34 mouse cellular contexts compared by ENCODE assay signal in genomic region chr6:122672746-122673145, GRCm38 (mm10). TPM values are rescaled to one million over a fixed set of nuclear protein-coding genes. Genes with fewer than 3 reads are reported as not detected.
A peak's percentile ranks its signal among the peaks of the same experiment; 100 is the strongest.
DNase-seq lines count a peak whose midpoint lies in the region; ATAC-seq and TF ChIP-seq lines count a peak whose summit lies in the region.
"Had no signal": no experiment of that assay in that cellular context is flagged by ENCODE, and none has a peak within 500 bp of the region (broad histone marks: within the 10 kb centered on the region; RNA-seq: fewer than 3 reads in every experiment).

No protein-coding gene starts in this region.

- no peak for TF ChIP-seq CTCF in lung, adult 2 months (IDR thresholded peaks at IDR 0.05; ENCODE audit: insufficient read depth, low read length)
- no peak for TF ChIP-seq CTCF in MEL (IDR thresholded peaks at IDR 0.05 in 2 of 3, conservative IDR thresholded peaks at IDR 0.05 in 1 of 3; ENCODE audit: control insufficient read depth in 1 of 3, insufficient read depth in 1 of 3, low read depth in 2 of 3, low read length in 3 of 3, poor library complexity in 1 of 3, severe bottlenecking in 1 of 3)
- TF ChIP-seq CTCF in stomach, postnatal 0 days (IDR thresholded peaks at IDR 0.05; ENCODE audit: low read depth), result no peak

- peaks cover 2% of the 10 kb centered on the region; the same call in 1 of the 2 replicates for H3K4me1 ChIP-seq in lung, embryonic 16.5 days (replicated peaks; ENCODE audit: control insufficient read depth, insufficient read depth, low read length)
- no peaks in the 10 kb centered on the region for H3K4me1 ChIP-seq in lung, adult 2 months (ENCODE audit: control insufficient read depth, insufficient read depth, low read length)
- H3K4me1 ChIP-seq in MEL (ENCODE audit: control insufficient read depth in 1 of 2, insufficient read depth in 2 of 2, low read length in 2 of 2), result no peaks in the 10 kb centered on the region
- no peaks in the 10 kb centered on the region for H3K4me1 ChIP-seq in stomach, postnatal 0 days (replicated peaks; ENCODE audit: control insufficient read depth, insufficient read depth)
- H3K4me1 ChIP-seq: embryonic facial prominence, embryonic 13.5 days had no signal

- TF ChIP-seq RAD21 in MEL (IDR thresholded peaks at IDR 0.05; ENCODE audit: low read depth, low read length), result no peak

- H3K9me3 ChIP-seq in lung, embryonic 16.5 days (ENCODE audit: control insufficient read depth, low read length), result no peaks in the 10 kb centered on the region
- H3K9me3 ChIP-seq in MEL (replicated peaks; ENCODE audit: insufficient read depth, low read length), result no peaks in the 10 kb centered on the region
- H3K9me3 ChIP-seq in stomach, postnatal 0 days (ENCODE audit: control insufficient read depth, low read length), result no peaks in the 10 kb centered on the region
- H3K9me3 ChIP-seq: embryonic facial prominence, embryonic 10.5 days; embryonic facial prominence, embryonic 13.5 days; forebrain, embryonic 12.5 days; forebrain, embryonic 15.5 days; G1E; hindbrain, embryonic 13.5 days had no signal

- WGBS in lung, embryonic 16.5 days, result 29% methylated on average over 8 of the region's 8 CpGs
- WGBS in lung, adult 2 months, result 42% methylated on average over 8 of the region's 8 CpGs
- 38% methylated on average over 8 of the region's 8 CpGs for WGBS in stomach, postnatal 0 days

- no peak overlapping the region for H3K9ac ChIP-seq in lung, embryonic 16.5 days (ENCODE audit: low read length)
- no peak overlapping the region for H3K9ac ChIP-seq in MEL (ENCODE audit: control insufficient read depth, low read depth, low read length, poor library complexity, severe bottlenecking)
- no peak overlapping the region for H3K9ac ChIP-seq in stomach, postnatal 0 days (ENCODE audit: low read length)
- H3K9ac ChIP-seq: embryonic facial prominence, embryonic 13.5 days; forebrain, embryonic 12.5 days; forebrain, embryonic 15.5 days; hindbrain, embryonic 13.5 days had no signal

- peak overlapping the region; percentile 66; the same call in 1 of the 2 replicates for H3K27ac ChIP-seq in lung, embryonic 16.5 days (ENCODE audit: low read length)
- no peak overlapping the region for H3K27ac ChIP-seq in MEL (ENCODE audit: control insufficient read depth, low read depth, low read length)
- no peak overlapping the region for H3K27ac ChIP-seq in stomach, postnatal 0 days (replicated peaks)
- H3K27ac ChIP-seq: embryonic facial prominence, embryonic 10.5 days; embryonic facial prominence, embryonic 13.5 days; forebrain, embryonic 12.5 days; forebrain, embryonic 15.5 days; hindbrain, embryonic 13.5 days had no signal

- no peak for DNase-seq in lung, adult 2 months
- peak; percentile 31 for DNase-seq in MEL (ENCODE audit: low read depth, low spot score)
- DNase-seq in retina, embryonic 14.5 days (ENCODE audit: low spot score), result peak; percentile 53
- DNase-seq in stomach, postnatal 0 days (ENCODE audit: low spot score), result peak; percentile 41
- no peak for DNase-seq in layer of hippocampus, adult 18-20 months (ENCODE audit: low spot score in 2 of 2)
- DNase-seq in left cerebral cortex, adult 11 months (ENCODE audit: low spot score), result no peak
- DNase-seq: adrenal gland, adult 8-10 months; adrenal gland, postnatal 25 days; B cell, adult 2 months; cerebellum, adult 11-12 months; cerebellum, adult 8-10 months; cerebellum, postnatal 10 days; cerebellum, postnatal 36 days; embryo, embryonic 11 days; gastrocnemius, postnatal 25 days had no signal

- H3K4me2 ChIP-seq in lung, embryonic 16.5 days (ENCODE audit: low read depth, low read length), result no peak overlapping the region
- H3K4me2 ChIP-seq in stomach, postnatal 0 days (replicated peaks; ENCODE audit: low read depth), result no peak overlapping the region
- H3K4me2 ChIP-seq: embryonic facial prominence, embryonic 13.5 days; forebrain, embryonic 12.5 days; forebrain, embryonic 15.5 days; heart, embryonic 11.5 days; hindbrain, embryonic 13.5 days had no signal

- no peak for TF ChIP-seq EP300 in MEL (IDR thresholded peaks at IDR 0.05; ENCODE audit: low read depth in 1 of 2, low read length in 2 of 2)
- TF ChIP-seq EP300 in stomach, postnatal 0 days (optimal IDR thresholded peaks at IDR 0.05), result no peak

- no peak overlapping the region for H3K4me3 ChIP-seq in lung, embryonic 16.5 days (ENCODE audit: low read length)
- H3K4me3 ChIP-seq in lung, adult 2 months (replicated peaks; ENCODE audit: extremely low read depth, low read depth, low read length), result no peak overlapping the region
- no peak overlapping the region for H3K4me3 ChIP-seq in MEL (ENCODE audit: control insufficient read depth in 1 of 2, insufficient read depth in 1 of 2, low read depth in 2 of 2, low read length in 2 of 2)
- H3K4me3 ChIP-seq in stomach, postnatal 0 days (ENCODE audit: low read depth, low read length), result no peak overlapping the region
- H3K4me3 ChIP-seq: embryonic facial prominence, embryonic 10.5 days; embryonic facial prominence, embryonic 13.5 days; erythroblast, embryonic 14.5 days; forebrain, embryonic 12.5 days; forebrain, embryonic 15.5 days; hindbrain, embryonic 13.5 days had no signal

- H3K27me3 ChIP-seq in lung, embryonic 16.5 days (ENCODE audit: control insufficient read depth, insufficient read depth, low read depth, low read length), result no peaks in the 10 kb centered on the region
- H3K27me3 ChIP-seq in MEL (ENCODE audit: control insufficient read depth in 1 of 2, insufficient read depth in 2 of 2, low read length in 2 of 2), result peaks cover 0 to 3% of the 10 kb centered on the region in 2 experiments; a peak in 1 of 4 replicates
- H3K27me3 ChIP-seq in stomach, postnatal 0 days (ENCODE audit: control insufficient read depth, insufficient read depth, low read length), result no peaks in the 10 kb centered on the region
- H3K27me3 ChIP-seq: CH12.LX; embryonic facial prominence, embryonic 13.5 days; forebrain, embryonic 15.5 days; hindbrain, embryonic 13.5 days had no signal

- H3K79me2 ChIP-seq in MEL (ENCODE audit: control insufficient read depth, insufficient read depth, low read length, poor library complexity), result no peaks in the 10 kb centered on the region

- H3K36me3 ChIP-seq in lung, embryonic 16.5 days (ENCODE audit: control insufficient read depth, insufficient read depth, low read length), result no peaks in the 10 kb centered on the region
- no peaks in the 10 kb centered on the region for H3K36me3 ChIP-seq in MEL (ENCODE audit: control insufficient read depth in 1 of 2, insufficient read depth in 2 of 2, low read length in 2 of 2)
- no peaks in the 10 kb centered on the region for H3K36me3 ChIP-seq in stomach, postnatal 0 days (ENCODE audit: control insufficient read depth, insufficient read depth, low read length)
- H3K36me3 ChIP-seq: embryonic facial prominence, embryonic 10.5 days; embryonic facial prominence, embryonic 13.5 days; forebrain, embryonic 12.5 days; forebrain, embryonic 15.5 days; G1E; hindbrain, embryonic 13.5 days had no signal

- no peak for TF ChIP-seq POLR2A in lung, adult 2 months (IDR thresholded peaks at IDR 0.05; ENCODE audit: borderline replicate concordance, extremely low read depth, low read depth, low read length)
- TF ChIP-seq POLR2A in MEL (IDR thresholded peaks at IDR 0.05; ENCODE audit: control insufficient read depth in 1 of 2, insufficient read depth in 1 of 2, low read depth in 1 of 2, low read length in 2 of 2, poor library complexity in 1 of 2), result no peak

- peak; percentile 65 for ATAC-seq in lung, embryonic 16.5 days (ENCODE audit: low read depth)
- no peak for ATAC-seq in stomach, postnatal 0 days (ENCODE audit: low FRiP score, low TSS enrichment)
- ATAC-seq: activated CD4-positive, CD25-positive, alpha-beta regulatory T cell, adult 4 months; forebrain, embryonic 15.5 days; hindbrain, embryonic 16.5 days had no signal

TF ChIP-seq in MEL, 35 proteins besides CTCF, POLR2A, EP300 and RAD21:
- no peak for TF ChIP-seq MAX (IDR thresholded peaks at IDR 0.05; ENCODE audit: low read length)
- no peak for TF ChIP-seq GATA1 (IDR thresholded peaks at IDR 0.05; ENCODE audit: low read depth, low read length)
- TF ChIP-seq ZMIZ1 (IDR thresholded peaks at IDR 0.05; ENCODE audit: low read depth, low read length), result no peak
- no peak for TF ChIP-seq USF2 (IDR thresholded peaks at IDR 0.05; ENCODE audit: borderline replicate concordance in 1 of 2, insufficient read depth in 1 of 2, low read depth in 1 of 2, low read length in 2 of 2)
- no peak for TF ChIP-seq SIN3A (IDR thresholded peaks at IDR 0.05; ENCODE audit: low read length)
- TF ChIP-seq POLR2AphosphoS5 (IDR thresholded peaks at IDR 0.05; ENCODE audit: borderline replicate concordance, low read depth, low read length), result no peak
- no peak for TF ChIP-seq ZKSCAN1 (IDR thresholded peaks at IDR 0.05; ENCODE audit: low read depth, low read length)
- no peak for TF ChIP-seq CHD1 (IDR thresholded peaks at IDR 0.05; ENCODE audit: low read depth, low read length)
- no peak for TF ChIP-seq GABPA (IDR thresholded peaks at IDR 0.05; ENCODE audit: low read depth, low read length)
- TF ChIP-seq TAL1 (IDR thresholded peaks at IDR 0.05; ENCODE audit: low read length), result no peak
- TF ChIP-seq TCF12 (IDR thresholded peaks at IDR 0.05; ENCODE audit: low read depth, low read length), result no peak
- TF ChIP-seq RCOR1 (IDR thresholded peaks at IDR 0.05; ENCODE audit: low read depth, low read length), result no peak
- no peak for TF ChIP-seq POLR2AphosphoS2 (IDR thresholded peaks at IDR 0.05; ENCODE audit: low read length)
- TF ChIP-seq BHLHE40 (IDR thresholded peaks at IDR 0.05; ENCODE audit: borderline replicate concordance, low read depth, low read length), result no peak
- TF ChIP-seq E2F4 (IDR thresholded peaks at IDR 0.05; ENCODE audit: borderline replicate concordance, low read depth, low read length), result no peak
- TF ChIP-seq MYB (IDR thresholded peaks at IDR 0.05; ENCODE audit: low read depth, low read length), result no peak

RNA-seq across cellular contexts. Expression of gene Nanog, which starts 34.5 kb away (rescaled TPM):
- polyA plus RNA-seq in lung, embryonic 16.5 days (2015; fragmentation: Nextera tagmentation; extraction: Ambion mirVana), result 0.28 and 0.54 TPM in 2 replicates
- 0.09 and 0.28 TPM in 2 replicates for polyA plus RNA-seq in lung, adult 2 months (2012; rRNA removed)
- not detected in 2 replicates for total RNA-seq in MEL (2012; rRNA removed)
- under 1 TPM in 1 of 2 experiments, not detected in 1; 0.63 TPM for polyA plus RNA-seq in MEL (2012; ENCODE audit: insufficient read depth in 1 of 2, insufficient read length in 2 of 2, low read depth in 1 of 2, low replicate concordance in 2 of 2, missing spikeins in 1 of 2)
- polyA plus RNA-seq in stomach, postnatal 0 days (2015; fragmentation: Nextera tagmentation; extraction: Ambion mirVana), result 0.06 and 0.07 TPM in 2 replicates
- total RNA-seq in layer of hippocampus, adult 18-20 months (2021), result not detected
- total RNA-seq: adrenal gland, adult 8-10 months; adrenal gland, postnatal 25 days; CH12.LX; gastrocnemius, adult 8-10 months; gastrocnemius, postnatal 25 days; heart, adult 8-10 months; heart, postnatal 25 days; hematopoietic stem cell, adult 5-6 weeks had no signal
- polyA plus RNA-seq: embryonic facial prominence, embryonic 10.5 days; erythroblast, embryonic 14.5 days; G1E had no signal

RNA-seq across cellular contexts. Expression of gene Dppa3, which starts 46.5 kb away (rescaled TPM):
- 0.39 TPM in 1 of 2 replicates, not detected in the other for polyA plus RNA-seq in lung, embryonic 16.5 days (2015; fragmentation: Nextera tagmentation; extraction: Ambion mirVana)
- polyA plus RNA-seq in lung, adult 2 months (2012; rRNA removed), result not detected in 2 replicates
- total RNA-seq in MEL (2012; rRNA removed), result not detected in 2 replicates
- polyA plus RNA-seq in MEL (2012; ENCODE audit: insufficient read depth in 1 of 2, insufficient read length in 2 of 2, low read depth in 1 of 2, low replicate concordance in 2 of 2, missing spikeins in 1 of 2), result not detected
- not detected in 2 replicates for polyA plus RNA-seq in stomach, postnatal 0 days (2015; fragmentation: Nextera tagmentation; extraction: Ambion mirVana)
- not detected for total RNA-seq in layer of hippocampus, adult 18-20 months (2021)
- total RNA-seq: adrenal gland, adult 8-10 months; adrenal gland, postnatal 25 days; CH12.LX; G1E; gastrocnemius, adult 8-10 months; gastrocnemius, postnatal 25 days; heart, adult 8-10 months; heart, postnatal 25 days; hematopoietic stem cell, adult 5-6 weeks had no signal
- polyA plus RNA-seq: activated CD4-positive, CD25-positive, alpha-beta regulatory T cell, adult 4 months; brain, embryonic 14.5 days; cortical plate, adult 2 months; embryonic facial prominence, embryonic 10.5 days; embryonic facial prominence, embryonic 13.5 days; erythroblast, embryonic 14.5 days; forebrain, embryonic 12.5 days; forebrain, embryonic 15.5 days; G1E; gonadal fat pad, adult 2 months; heart, embryonic 11.5 days; hindbrain, embryonic 13.5 days; hindbrain, embryonic 16.5 days had no signal

Comparison
In these comparisons a context has a peak if more than half of its experiments do, and no peak if none do; other contexts are left out.
1. DNase-seq: peak in MEL (single experiment), retina, embryonic 14.5 days (single experiment) and stomach, postnatal 0 days (single experiment); none in lung, adult 2 months (single experiment), layer of hippocampus, adult 18-20 months (0 of 2) and left cerebral cortex, adult 11 months (single experiment).